Mouse (Mus musculus): ENCODE results near the gene Narfl. TPM values are rescaled to one million over a fixed set of nuclear protein-coding genes. Genes with fewer than 3 reads are reported as not detected.
A peak's percentile ranks its signal among the peaks of the same experiment; 100 is the strongest.

Narfl gene
- polyA plus RNA-seq, 1 experiment from 2014 or later: 23.9 TPM

DNA sequence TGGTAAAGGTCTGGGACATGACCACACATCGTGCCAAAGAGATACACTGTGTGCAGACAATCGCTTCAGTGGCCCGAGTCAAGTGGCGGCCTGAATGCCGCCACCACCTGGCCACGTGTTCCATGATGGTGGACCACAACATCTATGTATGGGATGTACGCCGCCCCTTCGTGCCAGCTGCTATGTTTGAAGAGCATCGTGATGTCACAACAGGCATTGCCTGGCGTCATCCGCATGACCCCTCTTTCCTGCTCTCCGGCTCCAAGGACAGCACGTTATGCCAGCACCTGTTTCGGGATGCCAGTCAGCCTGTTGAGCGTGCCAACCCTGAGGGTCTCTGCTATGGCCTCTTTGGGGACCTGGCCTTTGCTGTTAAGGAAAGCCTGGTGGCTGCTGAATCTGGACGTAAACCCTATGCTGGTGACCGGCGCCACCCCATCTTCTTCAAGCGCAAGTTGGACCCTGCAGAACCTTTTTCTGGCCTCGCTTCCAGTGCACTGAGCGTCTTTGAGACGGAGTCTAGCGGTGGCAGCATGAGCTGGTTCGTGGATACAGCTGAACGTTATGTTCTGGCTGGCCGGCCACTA lies 52.5 kb downstream of the Narfl start:
- 94% methylated on average over 27 of the region's 27 CpGs for WGBS
- no peak for ATAC-seq (ENCODE audit: insufficient number of reproducible peaks, insufficient read depth, low FRiP score, low TSS enrichment)
- Histone ChIP-seq H3K36me3 (peaks cover 42% of the 10 kb centered on the region), H3K27ac (no peak overlapping the region), H3K27me3 (0 out of 2 replicates have a peak, but pooled peaks cover 3% of the 10 kb centered on the region), H3K9ac (no peak overlapping the region), H3K4me1 (peaks cover 46% of the 10 kb centered on the region), H3K9me3 (no peaks in the 10 kb centered on the region), H3K4me3 (no peak overlapping the region), H3K4me2 (replicated peaks) (no peak overlapping the region)

- no peak overlapping the region for H3K4me2 ChIP-seq (replicated peaks)
- H3K4me3 ChIP-seq: no peak overlapping the region
- no peak for ATAC-seq (ENCODE audit: insufficient number of reproducible peaks, insufficient read depth, low FRiP score, low TSS enrichment)
- H3K9ac ChIP-seq: no peak overlapping the region
- 94% methylated on average over 13 of the region's 13 CpGs for WGBS
- H3K9me3 ChIP-seq: no peaks in the 10 kb centered on the region
- peaks cover 49% of the 10 kb centered on the region for H3K36me3 ChIP-seq
- peaks cover 55% of the 10 kb centered on the region for H3K4me1 ChIP-seq
- no peak overlapping the region for H3K27ac ChIP-seq
- no peaks in the 10 kb centered on the region for H3K27me3 ChIP-seq
Observed at GRCm38 (mm10) chr17:25827011-25827410, 53.4 kb downstream of the Narfl start.

DNA sequence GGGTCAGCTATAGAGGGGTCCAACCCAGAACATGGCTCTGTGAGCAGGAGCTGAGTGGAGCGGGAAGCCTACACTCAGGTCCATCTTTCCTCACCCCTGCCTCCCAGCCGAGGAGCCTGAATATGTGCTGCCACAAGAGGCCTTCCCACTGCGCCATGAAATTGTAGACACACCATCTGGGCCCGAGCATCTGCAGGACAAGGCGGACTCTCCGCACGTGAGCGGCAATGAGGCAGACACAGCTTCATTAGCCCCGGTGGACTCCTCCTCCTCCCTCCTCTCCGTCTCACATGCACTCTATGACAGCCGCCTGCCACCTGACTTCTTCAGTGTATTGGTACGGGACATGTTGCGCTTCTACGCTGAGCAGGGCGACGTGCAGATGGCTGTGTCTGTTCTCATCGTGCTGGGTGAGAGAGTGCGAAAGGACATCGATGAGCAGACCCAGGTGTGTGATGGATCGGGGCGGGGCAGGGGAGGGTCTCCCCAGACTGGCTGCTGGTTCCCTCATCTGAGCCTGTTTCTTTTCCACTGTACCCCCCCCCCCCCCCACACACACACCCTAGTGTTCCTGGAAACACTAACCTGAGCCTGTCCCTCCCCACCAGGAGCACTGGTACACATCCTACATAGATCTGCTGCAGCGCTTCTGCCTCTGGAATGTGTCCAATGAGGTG lies 54.1 kb downstream of the Narfl start:
- Histone ChIP-seq H3K4me2 (replicated peaks) (no peak overlapping the region; the same call in 1 of the 2 replicates), H3K4me3 (peak overlapping the region; percentile 56), H3K9ac (no peak overlapping the region), H3K27me3 (no peaks in the 10 kb centered on the region), H3K4me1 (peaks cover 56% of the 10 kb centered on the region), H3K27ac (no peak overlapping the region), H3K36me3 (peaks cover 49% of the 10 kb centered on the region), H3K9me3 (no peaks in the 10 kb centered on the region)
- no peak for ATAC-seq (ENCODE audit: insufficient number of reproducible peaks, insufficient read depth, low FRiP score, low TSS enrichment)
- 89% methylated on average over 22 of the region's 22 CpGs for WGBS

DNA sequence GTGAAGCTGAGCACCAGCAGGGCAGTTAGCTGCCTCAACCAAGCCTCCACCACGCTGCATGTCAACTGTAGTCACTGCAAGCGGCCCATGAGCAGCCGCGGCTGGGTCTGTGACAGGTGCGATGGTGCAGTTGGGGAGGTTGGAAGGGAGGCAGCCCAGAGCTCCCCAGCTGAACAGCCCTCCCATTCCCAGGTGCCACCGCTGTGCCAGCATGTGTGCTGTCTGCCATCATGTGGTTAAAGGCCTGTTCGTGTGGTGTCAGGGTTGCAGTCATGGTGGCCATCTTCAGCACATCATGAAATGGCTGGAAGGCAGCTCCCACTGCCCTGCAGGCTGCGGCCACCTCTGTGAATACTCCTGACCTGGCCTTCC lies 54.6 kb downstream of the Narfl start:
- Histone ChIP-seq H3K4me2 (replicated peaks) (peak overlapping the region; percentile 88), H3K9me3 (no peaks in the 10 kb centered on the region), H3K27ac (no peak overlapping the region), H3K4me1 (peaks cover 56% of the 10 kb centered on the region), H3K4me3 (peak overlapping the region; percentile 56), H3K27me3 (no peaks in the 10 kb centered on the region), H3K36me3 (peaks cover 49% of the 10 kb centered on the region), H3K9ac (0 out of 2 replicates have a peak overlapping the region, but pooled peaks have one; percentile 65)
- no peak for ATAC-seq (ENCODE audit: insufficient number of reproducible peaks, insufficient read depth, low FRiP score, low TSS enrichment)
- WGBS: 85% methylated on average over 8 of the region's 8 CpGs

GRCm38 (mm10) chr17:25828712-25829557 lies 55.4 kb downstream of the Narfl start, which contains the start of gene Jmjd8:
Gene Jmjd8, plus strand, starts transcription at chr17:25828867.
- Histone ChIP-seq H3K4me3 (peak within 1 kb of the TSS; percentile 56), H3K9me3 (no peaks in the 10 kb centered on the region), H3K27me3 (no peaks in the 10 kb centered on the region), H3K4me2 (replicated peaks) (peak within 1 kb of the TSS; percentile 88), H3K27ac (peak within 1 kb of the TSS; percentile 89), H3K36me3 (peaks cover 49% of the 10 kb centered on the region), H3K9ac (peak within 1 kb of the TSS; percentile 65), H3K4me1 (peaks cover 58% of the 10 kb centered on the region)
- WGBS: under 1% methylated on average over 32 of the region's 32 CpGs
- 0 out of 2 replicates have a peak, but pooled peaks have one; percentile 13 for ATAC-seq (ENCODE audit: insufficient number of reproducible peaks, insufficient read depth, low FRiP score, low TSS enrichment)

DNA sequence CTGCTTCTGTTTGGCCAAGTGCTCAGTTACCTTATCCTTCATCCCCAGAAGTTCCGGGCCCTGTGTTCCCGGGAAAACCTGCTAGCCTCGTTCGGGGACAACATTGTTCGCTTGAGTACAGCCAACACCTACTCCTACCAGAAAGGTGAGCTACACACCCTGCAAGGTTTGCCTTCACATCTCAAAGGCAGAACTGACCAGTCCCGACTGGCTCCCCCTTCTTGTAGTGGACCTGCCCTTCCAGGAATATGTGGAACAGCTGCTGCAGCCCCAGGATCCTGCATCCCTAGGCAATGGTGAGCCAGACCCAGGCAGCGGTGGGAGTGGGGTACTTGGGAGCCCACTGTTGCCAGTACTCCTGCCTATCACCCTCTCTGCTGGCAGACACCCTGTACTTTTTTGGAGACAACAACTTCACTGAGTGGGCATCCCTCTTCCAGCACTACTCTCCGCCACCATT lies 56.0 kb downstream of the Narfl start:
- peaks cover 58% of the 10 kb centered on the region for H3K4me1 ChIP-seq
- ATAC-seq (ENCODE audit: insufficient number of reproducible peaks, insufficient read depth, low FRiP score, low TSS enrichment): no peak
- H3K9ac ChIP-seq: peak overlapping the region; percentile 65
- H3K9me3 ChIP-seq: no peaks in the 10 kb centered on the region
- no peaks in the 10 kb centered on the region for H3K27me3 ChIP-seq
- WGBS: 38% methylated on average over 8 of the region's 8 CpGs
- H3K4me3 ChIP-seq: peak overlapping the region; percentile 56
- H3K36me3 ChIP-seq: peaks cover 49% of the 10 kb centered on the region
- H3K27ac ChIP-seq: peak overlapping the region; percentile 89
- H3K4me2 ChIP-seq (replicated peaks): peak overlapping the region; percentile 88

DNA sequence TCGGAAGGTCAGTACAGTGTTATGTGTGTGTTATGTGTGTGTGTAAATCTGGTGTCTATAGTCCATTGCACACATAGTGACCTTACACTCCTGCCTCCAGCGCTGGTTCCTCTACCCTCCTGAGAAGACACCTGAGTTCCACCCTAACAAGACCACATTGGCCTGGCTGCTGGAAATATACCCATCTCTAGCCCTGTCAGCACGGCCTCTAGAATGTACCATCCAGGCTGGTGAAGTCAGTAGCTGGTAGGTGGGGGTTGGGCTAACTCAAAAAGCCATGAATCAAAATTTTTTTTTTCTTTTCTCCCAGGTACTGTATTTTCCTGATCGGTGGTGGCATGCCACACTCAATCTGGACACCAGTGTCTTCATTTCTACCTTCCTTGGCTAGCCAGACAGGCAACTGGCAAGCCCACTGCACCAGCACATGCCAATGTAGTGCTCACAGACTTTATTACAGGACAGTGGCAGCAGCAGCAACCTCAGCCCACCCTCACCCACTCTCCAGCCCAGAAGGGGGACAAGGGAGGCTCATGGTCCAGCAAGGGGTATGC lies 56.7 kb downstream of the Narfl start:
- 0 out of 2 replicates have a peak overlapping the region, but pooled peaks have one; percentile 89 for H3K27ac ChIP-seq
- 95% methylated on average over 4 of the region's 4 CpGs for WGBS
- ATAC-seq (ENCODE audit: insufficient number of reproducible peaks, insufficient read depth, low FRiP score, low TSS enrichment): no peak
- peak overlapping the region; percentile 88 for H3K4me2 ChIP-seq (replicated peaks)
- H3K36me3 ChIP-seq: peaks cover 51% of the 10 kb centered on the region
- peak overlapping the region; percentile 56 for H3K4me3 ChIP-seq
- H3K9ac ChIP-seq: peak overlapping the region; percentile 17; the same call in 1 of the 2 replicates
- H3K4me1 ChIP-seq: peaks cover 58% of the 10 kb centered on the region
- H3K9me3 ChIP-seq: no peaks in the 10 kb centered on the region
- H3K27me3 ChIP-seq: no peaks in the 10 kb centered on the region

DNA sequence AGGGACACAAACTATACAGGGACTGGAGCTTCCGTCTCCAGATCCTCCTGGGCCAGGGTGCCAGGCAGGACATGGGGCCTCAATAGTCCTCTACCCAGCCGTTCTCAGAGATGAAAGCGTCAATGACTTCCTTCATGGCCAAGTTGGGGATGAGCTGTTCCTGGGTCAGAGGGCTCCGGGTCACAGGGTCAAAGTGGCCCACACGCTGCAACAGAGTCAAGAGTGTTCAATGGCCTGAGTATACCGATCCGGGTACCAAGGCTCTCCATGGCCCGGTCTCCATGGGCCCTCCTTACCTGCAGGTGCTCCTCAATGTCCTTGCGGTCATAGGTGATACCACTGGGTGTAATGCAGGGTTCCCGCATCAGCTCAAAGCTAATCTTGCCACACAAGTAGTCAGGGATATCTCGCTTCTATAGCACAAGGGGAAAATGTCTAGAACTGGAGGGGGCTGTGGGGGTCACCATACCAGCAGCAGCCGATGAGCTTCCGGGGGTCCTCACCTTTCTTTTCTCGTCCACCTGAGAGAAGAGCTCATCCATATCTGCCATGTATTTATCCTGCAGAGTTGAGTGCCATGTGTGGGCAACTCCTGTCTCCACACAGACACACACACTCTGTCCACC lies 57.3 kb downstream of the Narfl start:
- 0 out of 2 replicates have a peak overlapping the region, but pooled peaks have one; percentile 18 for H3K27ac ChIP-seq
- no peak for ATAC-seq (ENCODE audit: insufficient number of reproducible peaks, insufficient read depth, low FRiP score, low TSS enrichment)
- peaks cover 60% of the 10 kb centered on the region for H3K4me1 ChIP-seq
- 82% methylated on average over 14 of the region's 14 CpGs for WGBS
- peak overlapping the region; percentile 17; the same call in 1 of the 2 replicates for H3K9ac ChIP-seq
- no peaks in the 10 kb centered on the region for H3K27me3 ChIP-seq
- peak overlapping the region; percentile 69 for H3K4me3 ChIP-seq
- peaks cover 53% of the 10 kb centered on the region for H3K36me3 ChIP-seq
- peak overlapping the region; percentile 79 for H3K4me2 ChIP-seq (replicated peaks)
- H3K9me3 ChIP-seq: no peaks in the 10 kb centered on the region

- H3K27ac ChIP-seq: peak overlapping the region; percentile 89
- WGBS: 62% methylated on average over 21 of the region's 21 CpGs
- peaks cover 68% of the 10 kb centered on the region for H3K4me1 ChIP-seq
- H3K27me3 ChIP-seq: no peaks in the 10 kb centered on the region
- H3K9ac ChIP-seq: peak overlapping the region; percentile 87
- peak overlapping the region; percentile 79 for H3K4me2 ChIP-seq (replicated peaks)
- H3K4me3 ChIP-seq: peak overlapping the region; percentile 69
- H3K9me3 ChIP-seq: no peaks in the 10 kb centered on the region
- peaks cover 46% of the 10 kb centered on the region for H3K36me3 ChIP-seq
- ATAC-seq (ENCODE audit: insufficient number of reproducible peaks, insufficient read depth, low FRiP score, low TSS enrichment): no peak
Observed at GRCm38 (mm10) chr17:25831451-25832281, 58.1 kb downstream of the Narfl start.
